Mouse (Mus musculus) embryo, embryonic 11.5 days (tissue): Measurements from ENCODE around the gene Asprv1.

Experiments used
- DNase-seq: peaks from one replicate; pipeline ENCODE4 v3.0.0-alpha.2; 2012; ENCODE audit warnings: low read depth, low spot score

Gene Asprv1

GRCm38 (mm10) chr6:86623201-86623600 is 4.8 kb upstream of the Asprv1 start:
- no peak for DNase-seq

GRCm38 (mm10) chr6:86624074-86625030 is 3.6 kb upstream of the Asprv1 start:
- DNase-seq: no peak

- no peak for DNase-seq
These were observed 2.2 kb downstream of the Asprv1 start for GRCm38 (mm10) chr6:86630141-86630540.

- no peak for DNase-seq
These were observed 8.5 kb downstream of the Asprv1 start for GRCm38 (mm10) chr6:86636495-86636894.

- DNase-seq: no peak
These were observed 9.3 kb downstream of the Asprv1 start for GRCm38 (mm10) chr6:86637171-86637835.

- no peak for DNase-seq
These were observed 9.9 kb downstream of the Asprv1 start for GRCm38 (mm10) chr6:86637860-86638259.

GRCm38 (mm10) chr6:86638434-86638833 is 10.5 kb downstream of the Asprv1 start:
- no peak for DNase-seq

- no peak for DNase-seq
These were observed 11.5 kb downstream of the Asprv1 start for GRCm38 (mm10) chr6:86639180-86640160.

- DNase-seq: no peak
These were observed 12.2 kb downstream of the Asprv1 start for GRCm38 (mm10) chr6:86640161-86640560.

- DNase-seq: no peak
These were observed 12.8 kb downstream of the Asprv1 start for GRCm38 (mm10) chr6:86640776-86641175.

- DNase-seq: no peak
These were observed 13.8 kb downstream of the Asprv1 start for GRCm38 (mm10) chr6:86641716-86642115.

GRCm38 (mm10) chr6:86644775-86645400 is 16.9 kb downstream of the Asprv1 start:
- no peak for DNase-seq

GRCm38 (mm10) chr6:86645551-86645950 is 17.6 kb downstream of the Asprv1 start:
- no peak for DNase-seq

- DNase-seq: no peak
These were observed 18.2 kb downstream of the Asprv1 start for GRCm38 (mm10) chr6:86646143-86646542.

GRCm38 (mm10) chr6:86653026-86653425 is 25.1 kb downstream of the Asprv1 start:
- no peak for DNase-seq

- DNase-seq: no peak
These were observed 26.4 kb downstream of the Asprv1 start for GRCm38 (mm10) chr6:86654270-86654916.

- no peak for DNase-seq
These were observed 30.5 kb downstream of the Asprv1 start for GRCm38 (mm10) chr6:86658501-86658900.

GRCm38 (mm10) chr6:86660161-86660877 is 32.4 kb downstream of the Asprv1 start:
- DNase-seq: no peak

- DNase-seq: no peak
These were observed 37.1 kb downstream of the Asprv1 start for GRCm38 (mm10) chr6:86665076-86665475.
